Mouse (Mus musculus) MEL (cell line): ENCODE data around the gene Kmo. TPM values are rescaled to one million over a fixed set of nuclear protein-coding genes. Genes with fewer than 3 reads are reported as not detected.
A peak's percentile ranks its signal among the peaks of the same experiment; 100 is the strongest.

Source experiments
- DNase-seq: peaks from one replicate; pipeline ENCODE4 v3.0.0; 2011; ENCODE audit warnings: low read depth, low spot score
- H3K27ac ChIP-seq: 2 replicates; pipeline ENCODE4 v1.5.1; 2012; ENCODE audit warnings: low read depth, mild to moderate bottlenecking, control low read depth, low read length, moderate library complexity; ENCODE audit not compliant: control insufficient read depth
- H3K27me3 ChIP-seq, 2 experiments: fragments of 150-350 bp in 1 of 2; sonication (generic) in 1 of 2; 2 replicates each; pipeline ENCODE4 v1.6.1; 2012; ENCODE audit warnings: low read length in 2 of 2, mild to moderate bottlenecking in 2 of 2, improper control_type of control experiment in 1 of 2, moderate library complexity in 1 of 2; ENCODE audit not compliant: insufficient read depth in 2 of 2, control insufficient read depth in 1 of 2
- H3K36me3 ChIP-seq, 2 experiments: 2 replicates each; pipeline ENCODE4 v1.6.1; 2012 to 2014; ENCODE audit warnings: low read length in 2 of 2, improper control_type of control experiment in 1 of 2, inconsistent platforms in 1 of 2, mild to moderate bottlenecking in 1 of 2; ENCODE audit not compliant: insufficient read depth in 2 of 2, control insufficient read depth in 1 of 2
- H3K4me1 ChIP-seq, 2 experiments: fragments of 150-350 bp in 1 of 2; sonication (generic) in 1 of 2; 2 replicates each; pipeline ENCODE4 v1.6.1; 2012; ENCODE audit warnings: low read length in 2 of 2, improper control_type of control experiment in 1 of 2, mild to moderate bottlenecking in 1 of 2; ENCODE audit not compliant: insufficient read depth in 2 of 2, control insufficient read depth in 1 of 2
- H3K4me3 ChIP-seq, 2 experiments: fragments of 150-350 bp in 1 of 2; sonication (generic) in 1 of 2; 2 replicates each; pipeline ENCODE4 v1.5.1; 2012; ENCODE audit warnings: low read depth in 2 of 2, low read length in 2 of 2, mild to moderate bottlenecking in 2 of 2, moderate library complexity in 2 of 2, control low read depth in 1 of 2, improper control_type of control experiment in 1 of 2; ENCODE audit not compliant: control insufficient read depth in 1 of 2, insufficient read depth in 1 of 2
- H3K79me2 ChIP-seq: 2 replicates; pipeline ENCODE4 v1.6.1; 2012; ENCODE audit warnings: mild to moderate bottlenecking, low read length, moderate library complexity; ENCODE audit not compliant: control insufficient read depth, poor library complexity, insufficient read depth
- H3K9ac ChIP-seq: 2 replicates; pipeline ENCODE4 v1.6.1; 2012; ENCODE audit warnings: low read depth, mild to moderate bottlenecking, control low read depth, low read length, moderate library complexity; ENCODE audit not compliant: control insufficient read depth, poor library complexity, severe bottlenecking
- H3K9me3 ChIP-seq: fragments of 150-350 bp; sonication (generic); replicated peaks from 2 replicates; pipeline ENCODE4 v1.6.1; 2012; ENCODE audit warnings: mild to moderate bottlenecking, low read length, improper control_type of control experiment, moderate library complexity; ENCODE audit not compliant: insufficient read depth
- BHLHE40 ChIP-seq: IDR thresholded peaks from 2 replicates; pipeline ENCODE4 v1.6.1; 2012; ENCODE audit warnings: low read depth, mild to moderate bottlenecking, inconsistent platforms, low read length, improper control_type of control experiment, borderline replicate concordance
- CHD1 ChIP-seq: IDR thresholded peaks from 2 replicates; pipeline ENCODE4 v1.6.1; 2012; ENCODE audit warnings: low read depth, mild to moderate bottlenecking, inconsistent platforms, low read length, improper control_type of control experiment
- CHD2 ChIP-seq: IDR thresholded peaks from 2 replicates; pipeline ENCODE4 v1.6.1; 2011; ENCODE audit warnings: low read length, improper control_type of control experiment
- CTCF ChIP-seq, 3 experiments: IDR thresholded peaks in 2 of 3; conservative IDR thresholded peaks in 1 of 3; 2 replicates each; pipeline ENCODE4 v1.5.1; 2011 to 2012; ENCODE audit warnings: low read length in 3 of 3, low read depth in 2 of 3, mild to moderate bottlenecking in 2 of 3, improper control_type of control experiment in 1 of 3, inconsistent platforms in 1 of 3, mixed read lengths in 1 of 3, moderate library complexity in 1 of 3; ENCODE audit not compliant: control insufficient read depth in 1 of 3, insufficient read depth in 1 of 3, poor library complexity in 1 of 3, severe bottlenecking in 1 of 3
- E2F4 ChIP-seq: IDR thresholded peaks from 2 replicates; pipeline ENCODE4 v1.6.1; 2011; ENCODE audit warnings: low read depth, low read length, improper control_type of control experiment, borderline replicate concordance
- ELF1 ChIP-seq: IDR thresholded peaks from 2 replicates; pipeline ENCODE4 v1.6.1; 2014; ENCODE audit warnings: low read depth, mild to moderate bottlenecking, inconsistent platforms, low read length, improper control_type of control experiment, moderate library complexity
- EP300 ChIP-seq, 2 experiments: IDR thresholded peaks; 2 replicates each; pipeline ENCODE4 v1.6.1; 2011; ENCODE audit warnings: improper control_type of control experiment in 2 of 2, low read length in 2 of 2, low read depth in 1 of 2, mild to moderate bottlenecking in 1 of 2
- GABPA ChIP-seq: IDR thresholded peaks from 2 replicates; pipeline ENCODE4 v1.6.1; 2012; ENCODE audit warnings: low read depth, mild to moderate bottlenecking, inconsistent platforms, low read length, improper control_type of control experiment, moderate library complexity
- HCFC1 ChIP-seq: IDR thresholded peaks from 2 replicates; pipeline ENCODE4 v1.6.1; 2012; ENCODE audit warnings: low read depth, mild to moderate bottlenecking, inconsistent platforms, low read length, improper control_type of control experiment, moderate library complexity
- KAT2A ChIP-seq: conservative IDR thresholded peaks from 2 replicates; pipeline ENCODE4 v1.6.1; 2012; ENCODE audit warnings: low read depth, low read length, improper control_type of control experiment, inconsistent platforms
- MAFK ChIP-seq: IDR thresholded peaks from 2 replicates; pipeline ENCODE4 v1.6.1; 2011; ENCODE audit warnings: low read depth, mild to moderate bottlenecking, low read length, improper control_type of control experiment, borderline replicate concordance
- MEF2A ChIP-seq: IDR thresholded peaks from 2 replicates; pipeline ENCODE4 v1.6.1; 2014; ENCODE audit warnings: low read depth, mild to moderate bottlenecking, inconsistent platforms, low read length, improper control_type of control experiment; ENCODE audit not compliant: poor library complexity, insufficient replicate concordance, severe bottlenecking; ENCODE audit errors: extremely low read depth
- MXI1 ChIP-seq: IDR thresholded peaks from 2 replicates; pipeline ENCODE4 v1.6.1; 2011; ENCODE audit warnings: mild to moderate bottlenecking, low read depth, low read length, improper control_type of control experiment
- MYB ChIP-seq: IDR thresholded peaks from 2 replicates; pipeline ENCODE4 v1.6.1; 2011; ENCODE audit warnings: mild to moderate bottlenecking, low read depth, low read length, improper control_type of control experiment
- NELFE ChIP-seq: IDR thresholded peaks from 2 replicates; pipeline ENCODE4 v1.6.1; 2011; ENCODE audit warnings: low read depth, low read length, improper control_type of control experiment
- NRF1 ChIP-seq: IDR thresholded peaks from 2 replicates; pipeline ENCODE4 v1.6.1; 2014; ENCODE audit warnings: low read depth, mild to moderate bottlenecking, inconsistent platforms, low read length, improper control_type of control experiment, moderate library complexity; ENCODE audit not compliant: poor library complexity, insufficient read depth, severe bottlenecking
- POLR2A ChIP-seq, 2 experiments: IDR thresholded peaks; 2 replicates each; pipeline ENCODE4 v1.6.1; 2011 to 2012; ENCODE audit warnings: low read length in 2 of 2, mild to moderate bottlenecking in 2 of 2, control low read depth in 1 of 2, improper control_type of control experiment in 1 of 2, low read depth in 1 of 2, moderate library complexity in 1 of 2; ENCODE audit not compliant: control insufficient read depth in 1 of 2, insufficient read depth in 1 of 2, poor library complexity in 1 of 2
- POLR2AphosphoS2 ChIP-seq: IDR thresholded peaks from 2 replicates; pipeline ENCODE4 v1.6.1; 2011; ENCODE audit warnings: low read length, improper control_type of control experiment
- POLR2AphosphoS5 ChIP-seq: IDR thresholded peaks from 2 replicates; pipeline ENCODE4 v1.6.1; 2012; ENCODE audit warnings: low read depth, borderline replicate concordance, mild to moderate bottlenecking, inconsistent platforms, low read length, moderate library complexity, mixed read lengths
- RAD21 ChIP-seq: IDR thresholded peaks from 2 replicates; pipeline ENCODE4 v1.6.1; 2011; ENCODE audit warnings: mild to moderate bottlenecking, low read depth, low read length, improper control_type of control experiment
- SIN3A ChIP-seq: IDR thresholded peaks from 2 replicates; pipeline ENCODE4 v1.6.1; 2012; ENCODE audit warnings: low read length, improper control_type of control experiment, inconsistent platforms
- TAL1 ChIP-seq: IDR thresholded peaks from 2 replicates; pipeline ENCODE4 v1.6.1; 2012; ENCODE audit warnings: mild to moderate bottlenecking, inconsistent platforms, low read length, moderate library complexity, mixed read lengths
- TBP ChIP-seq: IDR thresholded peaks from 2 replicates; pipeline ENCODE4 v1.8.0; 2011; ENCODE audit warnings: low read depth, low read length, improper control_type of control experiment
- TCF12 ChIP-seq: IDR thresholded peaks from 2 replicates; pipeline ENCODE4 v1.6.1; 2014; ENCODE audit warnings: low read depth, mild to moderate bottlenecking, inconsistent platforms, low read length, improper control_type of control experiment, moderate library complexity
- USF2 ChIP-seq, 2 experiments: IDR thresholded peaks; 2 replicates each; pipeline ENCODE4 v1.6.1; 2011 to 2012; ENCODE audit warnings: improper control_type of control experiment in 2 of 2, low read length in 2 of 2, borderline replicate concordance in 1 of 2, inconsistent platforms in 1 of 2, low read depth in 1 of 2, mild to moderate bottlenecking in 1 of 2; ENCODE audit not compliant: insufficient read depth in 1 of 2
- ZC3H11A ChIP-seq: IDR thresholded peaks from 2 replicates; pipeline ENCODE4 v1.6.1; 2012; ENCODE audit warnings: low read depth, mild to moderate bottlenecking, inconsistent platforms, low read length, improper control_type of control experiment
- ZMIZ1 ChIP-seq: IDR thresholded peaks from 2 replicates; pipeline ENCODE4 v1.6.1; 2012; ENCODE audit warnings: low read depth, mild to moderate bottlenecking, inconsistent platforms, low read length, improper control_type of control experiment, moderate library complexity
- polyA plus RNA-seq, 2 experiments: library from polyadenylated mRNA; stranded (reverse) in 1 of 2; unstranded in 1 of 2; fragments of >175 nt in 1 of 2; fragments of >200 nt in 1 of 2; gene quantifications; 2 replicates each; pipeline versions ENCODE4 v1.2.1 to v1.2.4; 2012; ENCODE audit warnings: low replicate concordance in 2 of 2, low read depth in 1 of 2; ENCODE audit not compliant: insufficient read length in 2 of 2, insufficient read depth in 1 of 2, missing spikeins in 1 of 2
- total RNA-seq: library from RNA; depleted of rRNA; stranded (reverse); fragments of 300-350 nt; gene quantifications from 2 replicates; pipeline ENCODE4 v1.2.3, GENCODE M21; 2012

Kmo gene
- total and polyA plus RNA-seq, 3 experiments = 0.27 to 1.6 TPM; not detected in 1

GRCm38 (mm10) chr1:175625257-175625879 lies 5.2 kb downstream of the Kmo start, which contains the start of gene Fh1:
Gene Fh1 (minus strand): TSS chr1:175625635.
- Histone ChIP-seq H3K9ac (peak within 1 kb of the TSS; percentile 92), H3K36me3 (peaks cover 0 to 25% of the 10 kb centered on the region in 2 experiments; a peak in 2 of 4 replicates), H3K79me2 (peaks cover 27% of the 10 kb centered on the region), H3K27me3 (no peaks in the 10 kb centered on the region), H3K4me3 (peak within 1 kb of the TSS; percentile 93 to 96)
- no peak; the same call in 1 of the 2 replicates for TF ChIP-seq MXI1
- peak; percentile 32; the same call in 1 of the 2 replicates for TF ChIP-seq CHD2
- TF ChIP-seq KAT2A = 0 out of 2 replicates have a peak, but pooled peaks have one; percentile 37
- TF ChIP-seq GABPA = no peak
- 0 out of 4 replicates have a peak, but pooled peaks of 1 of the 2 experiments have one; percentile 1 for TF ChIP-seq EP300 (IDR thresholded peaks at IDR 0.05; ENCODE audit: low read depth in 1 of 2, low read length in 2 of 2)
- TF ChIP-seq NELFE = peak; percentile 94
- TF ChIP-seq TBP = peak; percentile 88
- TF ChIP-seq TCF12 = no peak
- 0 out of 6 replicates have a peak, but pooled peaks of 1 of the 3 experiments have one; percentile 6 for TF ChIP-seq CTCF (IDR thresholded peaks at IDR 0.05 in 2 of 3, conservative IDR thresholded peaks at IDR 0.05 in 1 of 3; ENCODE audit: control insufficient read depth in 1 of 3, insufficient read depth in 1 of 3, low read depth in 2 of 3, low read length in 3 of 3, poor library complexity in 1 of 3, severe bottlenecking in 1 of 3)
- TF ChIP-seq ZC3H11A = no peak
- TF ChIP-seq MYB = no peak
- peak; percentile 70 for TF ChIP-seq ZMIZ1
- TF ChIP-seq USF2 (IDR thresholded peaks at IDR 0.05; ENCODE audit: borderline replicate concordance in 1 of 2, insufficient read depth in 1 of 2, low read depth in 1 of 2, low read length in 2 of 2) = no peak
- TF ChIP-seq ELF1 = peak; percentile 63
- peak; percentile 93 to 97 for TF ChIP-seq POLR2A (IDR thresholded peaks at IDR 0.05; ENCODE audit: control insufficient read depth in 1 of 2, insufficient read depth in 1 of 2, low read depth in 1 of 2, low read length in 2 of 2, poor library complexity in 1 of 2)
- TF ChIP-seq MEF2A = no peak
- TF ChIP-seq BHLHE40 = no peak
- TF ChIP-seq POLR2AphosphoS5 = 0 out of 2 replicates have a peak, but pooled peaks have one; percentile 58
- TF ChIP-seq HCFC1 = peak; percentile 77
- TF ChIP-seq RAD21 = no peak
- no peak for TF ChIP-seq TAL1
- TF ChIP-seq SIN3A = peak; percentile 71
- TF ChIP-seq MAFK = no peak
- TF ChIP-seq NRF1 = peak; percentile 23; the same call in 1 of the 2 replicates
- peak; percentile 85 for TF ChIP-seq POLR2AphosphoS2
- TF ChIP-seq CHD1 = no peak; the same call in 1 of the 2 replicates
- no peak for TF ChIP-seq E2F4
- TF ChIP-seq, all 39 proteins: peak for 14
- Histone ChIP-seq H3K27ac (peak within 1 kb of the TSS; percentile 92), H3K9me3 (no peaks in the 10 kb centered on the region), H3K4me1 (peaks cover 0 to 23% of the 10 kb centered on the region in 2 experiments)
- DNase-seq = peak; percentile 99
